Mouse (Mus musculus): ENCODE data around the gene Prmt1. TPM values are rescaled to one million over a fixed set of nuclear protein-coding genes. Genes with fewer than 3 reads are reported as not detected.
"Not testable (repeated sequence)": the region's sequence is repeated elsewhere in the genome, so short reads cannot be mapped to it uniquely, and the experiment has no call there.

The Prmt1 gene
- polyA plus RNA-seq (2015; fragmentation: Nextera tagmentation; extraction: Ambion mirVana), result 612 and 623 TPM in 2 replicates

DNA sequence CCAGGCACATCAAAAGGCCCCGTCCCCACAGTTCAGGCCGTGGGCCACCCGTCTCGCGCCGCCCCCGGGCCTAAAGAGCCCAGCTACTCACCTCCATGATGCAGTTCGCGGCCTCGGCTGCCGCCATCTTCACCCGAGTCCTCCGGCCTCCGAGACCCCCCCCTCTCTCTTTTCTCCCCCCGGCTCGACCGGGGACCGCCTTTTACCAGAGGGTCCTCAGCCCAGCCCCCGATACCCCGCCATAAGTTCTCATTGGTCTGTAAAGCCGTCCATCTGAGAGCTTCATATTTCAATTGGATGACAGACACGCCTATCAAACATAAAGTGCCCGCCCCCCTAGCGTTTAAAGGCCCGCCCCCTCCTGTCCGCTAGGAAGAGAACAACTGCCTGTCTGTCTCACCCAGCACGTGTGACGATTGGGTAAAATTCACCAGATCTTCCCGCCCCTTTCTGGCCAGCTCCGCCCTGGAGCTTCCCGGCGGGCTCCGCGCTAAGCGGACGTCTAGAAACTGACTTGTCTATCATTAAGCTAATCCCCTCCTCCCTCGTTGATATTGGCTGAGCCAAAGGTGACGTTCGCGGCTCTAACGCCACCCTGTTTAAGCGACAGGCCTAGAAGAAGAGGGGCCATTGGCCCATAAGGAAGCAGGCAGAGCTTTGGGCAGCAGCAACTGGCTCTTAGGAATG lies at the start of gene Prmt1:
Gene Prmt1 (minus strand): TSS at position 377 of the 687 bp plus-strand sequence.
- no peaks in the 10 kb centered on the region for H3K27me3 ChIP-seq
- H3K9ac ChIP-seq, result peak within 1 kb of the TSS; percentile 98
- WGBS, result under 1% methylated on average over 42 of the region's 42 CpGs
- ATAC-seq (ENCODE audit: low read depth), result peak; percentile 97
- peak within 1 kb of the TSS; percentile 70 for H3K4me2 ChIP-seq
- H3K27ac ChIP-seq (replicated peaks), result peak within 1 kb of the TSS; percentile 96
- peaks cover 21% of the 10 kb centered on the region for H3K36me3 ChIP-seq
- peaks cover 44% of the 10 kb centered on the region for H3K4me1 ChIP-seq (replicated peaks)
- H3K9me3 ChIP-seq, result no peaks in the 10 kb centered on the region
- H3K4me3 ChIP-seq, result peak within 1 kb of the TSS; percentile 95

DNA sequence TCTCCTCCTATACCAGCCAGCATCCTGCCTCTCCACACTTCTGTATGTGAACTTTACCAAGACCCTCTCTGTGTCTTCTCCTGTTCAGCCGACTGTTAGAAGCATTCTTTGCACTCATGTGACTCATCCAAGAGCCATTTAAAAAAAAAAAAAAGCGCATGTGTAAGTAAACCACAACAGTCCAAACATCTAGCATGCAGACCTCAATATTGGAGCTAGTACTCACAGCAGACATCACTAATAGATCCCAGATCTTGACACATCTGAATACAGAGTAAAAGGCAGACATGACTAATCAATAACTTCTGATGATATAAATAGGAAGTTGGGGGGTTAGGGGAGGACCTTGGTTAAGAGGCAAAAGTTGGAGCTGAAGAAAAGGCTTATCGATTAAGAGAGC lies 49.3 kb upstream of the Prmt1 start:
- Histone ChIP-seq H3K4me1 (replicated peaks) (no peaks in the 10 kb centered on the region), H3K36me3 (peaks cover 100% of the 10 kb centered on the region), H3K4me2 (no peak overlapping the region), H3K9me3 (no peaks in the 10 kb centered on the region), H3K27me3 (no peaks in the 10 kb centered on the region), H3K4me3 (no peak overlapping the region), H3K27ac (replicated peaks) (no peak overlapping the region), H3K9ac (no peak overlapping the region)
- no peak for ATAC-seq (ENCODE audit: low read depth)
- WGBS, result 95% methylated on average over 3 of the region's 3 CpGs

DNA sequence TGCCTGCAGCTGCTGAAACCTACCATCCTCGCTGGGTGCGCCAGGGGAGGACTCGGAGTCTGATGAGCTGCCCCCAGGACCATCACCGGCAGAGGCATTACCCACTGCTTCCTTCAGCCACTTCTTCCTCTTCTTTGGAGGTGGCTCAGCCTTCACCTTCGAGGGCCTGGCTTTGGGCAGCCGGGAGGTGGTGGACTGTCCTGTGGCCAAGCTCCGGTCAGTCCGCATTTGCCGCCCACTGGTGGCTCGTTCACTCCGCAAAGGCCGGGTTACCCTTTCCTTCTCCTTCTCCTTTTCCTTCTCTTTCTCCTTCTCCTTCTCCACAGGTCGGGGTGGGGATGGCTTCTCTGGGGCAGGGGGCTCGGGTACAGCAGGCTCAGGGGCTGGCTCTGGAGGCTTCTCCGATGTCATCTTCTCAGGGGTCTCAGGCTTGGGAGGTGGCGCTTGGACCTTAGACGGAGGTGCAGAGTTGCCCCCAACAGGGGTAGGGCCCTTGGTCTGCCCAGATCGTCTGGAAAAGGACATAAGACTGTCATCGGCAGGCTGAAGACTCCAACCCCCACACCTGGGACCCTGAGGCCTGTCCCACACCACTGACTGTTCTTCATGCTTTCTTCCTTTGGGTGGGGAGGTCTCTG lies 47.5 kb upstream of the Prmt1 start:
- Histone ChIP-seq H3K9ac (no peak overlapping the region), H3K36me3 (peaks cover 100% of the 10 kb centered on the region), H3K27me3 (no peaks in the 10 kb centered on the region), H3K4me3 (no peak overlapping the region), H3K9me3 (no peaks in the 10 kb centered on the region), H3K27ac (replicated peaks) (no peak overlapping the region), H3K4me2 (no peak overlapping the region), H3K4me1 (replicated peaks) (no peaks in the 10 kb centered on the region)
- 95% methylated on average over 19 of the region's 19 CpGs for WGBS
- no peak for ATAC-seq (ENCODE audit: low read depth)

- no peak overlapping the region for H3K9ac ChIP-seq
- H3K36me3 ChIP-seq, result peaks cover 93% of the 10 kb centered on the region
- H3K4me2 ChIP-seq, result no peak overlapping the region
- H3K4me3 ChIP-seq, result no peak overlapping the region
- ATAC-seq (ENCODE audit: low read depth), result no peak
- no peaks in the 10 kb centered on the region for H3K27me3 ChIP-seq
- H3K4me1 ChIP-seq (replicated peaks), result peaks cover 11% of the 10 kb centered on the region
- 96% methylated on average over 8 of the region's 8 CpGs for WGBS
- H3K27ac ChIP-seq (replicated peaks), result no peak overlapping the region
- H3K9me3 ChIP-seq, result no peaks in the 10 kb centered on the region
Measured at GRCm38 (mm10) chr7:45030857-45031256, 44.5 kb upstream of the Prmt1 start.

DNA sequence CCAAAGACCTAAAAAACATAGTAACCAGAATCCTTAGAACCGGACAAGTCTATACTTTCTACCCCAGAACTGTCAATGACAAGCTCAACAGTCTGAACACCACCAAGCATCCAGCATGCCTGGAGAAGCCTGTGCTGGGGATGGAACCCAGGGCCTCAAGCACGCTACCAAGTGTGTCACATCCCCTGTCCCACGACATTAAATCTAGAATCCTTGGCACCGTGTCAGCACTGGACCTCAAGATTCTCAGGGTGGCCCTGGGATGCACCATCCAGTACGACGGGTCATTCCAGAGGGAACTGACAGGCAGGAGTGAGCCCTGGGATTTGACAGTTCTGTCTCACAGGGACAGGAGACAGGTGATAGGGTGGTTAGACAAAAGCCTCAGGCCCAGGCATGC lies 43.6 kb upstream of the Prmt1 start:
- no peak for ATAC-seq (ENCODE audit: low read depth)
- peaks cover 16% of the 10 kb centered on the region for H3K4me1 ChIP-seq (replicated peaks)
- no peak overlapping the region for H3K4me2 ChIP-seq
- H3K36me3 ChIP-seq, result peaks cover 85% of the 10 kb centered on the region
- H3K27ac ChIP-seq (replicated peaks), result no peak overlapping the region
- 89% methylated on average over 6 of the region's 6 CpGs for WGBS
- no peaks in the 10 kb centered on the region for H3K9me3 ChIP-seq
- H3K4me3 ChIP-seq, result no peak overlapping the region
- no peaks in the 10 kb centered on the region for H3K27me3 ChIP-seq
- H3K9ac ChIP-seq, result no peak overlapping the region

DNA sequence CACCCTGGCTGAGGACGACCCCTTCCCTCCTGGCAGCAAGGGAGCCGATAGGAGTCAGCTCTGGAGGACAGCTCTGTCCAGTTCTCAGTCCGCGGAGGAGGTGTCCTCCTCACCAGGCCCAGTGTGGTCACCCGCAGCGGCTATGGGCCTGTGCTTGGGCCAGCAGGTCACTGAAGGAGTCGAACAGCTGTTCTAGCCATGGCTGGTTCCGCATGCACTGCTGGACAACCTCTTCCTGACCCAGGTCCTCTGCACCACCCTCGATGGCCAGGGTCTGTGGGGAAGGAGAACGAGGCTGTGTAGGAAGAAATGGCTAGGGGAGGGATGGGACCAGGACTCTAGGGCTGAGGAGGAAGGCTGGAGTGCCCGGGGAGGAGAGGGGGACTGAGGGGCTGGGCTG lies 42.0 kb upstream of the Prmt1 start:
- H3K4me3 ChIP-seq, result no peak overlapping the region
- H3K4me2 ChIP-seq, result no peak overlapping the region
- no peak for ATAC-seq (ENCODE audit: low read depth)
- H3K9me3 ChIP-seq, result no peaks in the 10 kb centered on the region
- 95% methylated on average over 11 of the region's 11 CpGs for WGBS
- H3K27me3 ChIP-seq, result no peaks in the 10 kb centered on the region
- H3K9ac ChIP-seq, result no peak overlapping the region
- H3K4me1 ChIP-seq (replicated peaks), result peaks cover 16% of the 10 kb centered on the region
- H3K27ac ChIP-seq (replicated peaks), result no peak overlapping the region
- peaks cover 68% of the 10 kb centered on the region for H3K36me3 ChIP-seq

- Histone ChIP-seq H3K4me2 (no peak overlapping the region), H3K36me3 (peaks cover 62% of the 10 kb centered on the region), H3K4me3 (no peak overlapping the region), H3K4me1 (replicated peaks) (peaks cover 16% of the 10 kb centered on the region), H3K27ac (replicated peaks) (no peak overlapping the region), H3K27me3 (no peaks in the 10 kb centered on the region), H3K9ac (no peak overlapping the region), H3K9me3 (no peaks in the 10 kb centered on the region)
- 98% methylated on average over 9 of the region's 9 CpGs for WGBS
- ATAC-seq (ENCODE audit: low read depth), result no peak
Measured at GRCm38 (mm10) chr7:45027761-45028160, 41.4 kb upstream of the Prmt1 start.

- H3K9ac ChIP-seq, result no peak overlapping the region
- no peak overlapping the region for H3K4me3 ChIP-seq
- H3K9me3 ChIP-seq, result no peaks in the 10 kb centered on the region
- peak overlapping the region; percentile 56 for H3K27ac ChIP-seq (replicated peaks)
- H3K27me3 ChIP-seq, result no peaks in the 10 kb centered on the region
- no peak overlapping the region for H3K4me2 ChIP-seq
- peaks cover 16% of the 10 kb centered on the region for H3K4me1 ChIP-seq (replicated peaks)
- ATAC-seq (ENCODE audit: low read depth), result 0 out of 2 replicates have a peak, but pooled peaks have one; percentile 41
- 33% methylated on average over 2 of the region's 2 CpGs for WGBS
- peaks cover 47% of the 10 kb centered on the region for H3K36me3 ChIP-seq
Measured at GRCm38 (mm10) chr7:45026256-45026655, 39.9 kb upstream of the Prmt1 start.

DNA sequence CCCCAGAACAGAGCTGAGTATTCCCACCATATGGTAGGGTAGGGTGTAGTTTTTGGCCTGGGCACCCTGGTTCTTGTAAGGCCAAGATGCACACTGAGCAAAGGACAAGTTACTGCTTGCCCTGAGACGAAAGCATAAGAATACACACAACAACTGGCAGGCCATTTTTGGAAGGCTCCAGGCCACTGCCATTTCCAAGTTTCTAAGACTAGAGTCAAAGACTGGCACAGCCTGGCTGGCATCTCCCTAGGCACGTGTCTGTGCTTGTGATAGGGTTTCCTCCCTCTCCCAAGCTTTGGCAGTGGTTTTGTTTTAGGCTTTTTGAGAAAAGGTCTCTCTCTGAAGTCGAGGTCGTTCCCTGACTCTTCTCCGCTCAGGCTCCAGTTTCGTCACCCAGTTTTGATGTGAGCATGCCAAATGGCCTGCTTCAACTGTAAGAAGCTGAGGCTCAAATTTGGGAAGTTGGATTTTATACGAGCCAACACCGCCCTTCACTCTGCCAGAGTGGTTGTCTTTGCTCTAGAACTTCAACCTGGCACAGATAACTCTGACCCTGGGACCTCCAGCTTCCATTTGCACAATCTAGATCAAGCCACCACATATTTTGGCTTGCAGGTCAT lies 39.3 kb upstream of the Prmt1 start:
- H3K27ac ChIP-seq (replicated peaks), result peak overlapping the region; percentile 56; the same call in 1 of the 2 replicates
- no peak for ATAC-seq (ENCODE audit: low read depth)
- peaks cover 42% of the 10 kb centered on the region for H3K36me3 ChIP-seq
- no peak overlapping the region for H3K4me3 ChIP-seq
- H3K27me3 ChIP-seq, result no peaks in the 10 kb centered on the region
- H3K4me1 ChIP-seq (replicated peaks), result peaks cover 16% of the 10 kb centered on the region
- H3K4me2 ChIP-seq, result no peak overlapping the region
- H3K9me3 ChIP-seq, result no peaks in the 10 kb centered on the region
- 86% methylated on average over 8 of the region's 8 CpGs for WGBS
- H3K9ac ChIP-seq, result no peak overlapping the region

- Histone ChIP-seq H3K27ac (replicated peaks) (peak overlapping the region; percentile 56; the same call in 1 of the 2 replicates), H3K4me3 (no peak overlapping the region), H3K4me2 (no peak overlapping the region), H3K36me3 (peaks cover 30% of the 10 kb centered on the region), H3K27me3 (no peaks in the 10 kb centered on the region), H3K9me3 (no peaks in the 10 kb centered on the region), H3K4me1 (replicated peaks) (peaks cover 16% of the 10 kb centered on the region), H3K9ac (no peak overlapping the region)
- no peak for ATAC-seq (ENCODE audit: low read depth)
- 90% methylated on average over 15 of the region's 15 CpGs for WGBS
Measured at GRCm38 (mm10) chr7:45024281-45025248, 38.2 kb upstream of the Prmt1 start.

- H3K27me3 ChIP-seq; H3K9me3 ChIP-seq; H3K4me3 ChIP-seq; H3K27ac ChIP-seq (replicated peaks); H3K4me2 ChIP-seq; ATAC-seq (ENCODE audit: low read depth); H3K9ac ChIP-seq: not testable (repeated sequence)
- Histone ChIP-seq H3K36me3 (peaks cover 22% of the 10 kb centered on the region), H3K4me1 (replicated peaks) (peaks cover 20% of the 10 kb centered on the region)
- WGBS, result 74% methylated on average over 5 of the region's 5 CpGs
Measured at GRCm38 (mm10) chr7:45023711-45024110, 37.3 kb upstream of the Prmt1 start.
